Mouse (Mus musculus) brown adipose tissue, adult 24 weeks (tissue): ENCODE measurements around the gene Phf20. TPM values are rescaled to one million over a fixed set of nuclear protein-coding genes. Genes with fewer than 3 reads are reported as not detected.

ENCODE experiments used
- H3K27ac ChIP-seq: fragments of 200-500 bp; replicated peaks from 2 replicates; pipeline ENCODE4 v1.5.1; 2012; ENCODE audit warnings: low read depth, mild to moderate bottlenecking, low read length
- H3K4me1 ChIP-seq: fragments of 200-500 bp; 2 replicates; pipeline ENCODE4 v1.6.1; 2012; ENCODE audit warnings: low read length, mixed read lengths; ENCODE audit not compliant: control insufficient read depth, insufficient read depth, insufficient read length
- H3K4me3 ChIP-seq: fragments of 200-500 bp; 2 replicates; pipeline ENCODE4 v1.5.1; 2012; ENCODE audit warnings: low read depth, mild to moderate bottlenecking, low read length, moderate library complexity; ENCODE audit not compliant: insufficient read depth
- polyA plus RNA-seq: library from polyadenylated mRNA; stranded (reverse); fragments of >200 nt; gene quantifications from 2 replicates; pipeline ENCODE4 v1.2.4, GENCODE M21; 2012; ENCODE audit not compliant: missing spikeins, insufficient read depth, insufficient read length

The Phf20 gene
- polyA plus RNA-seq, 1 experiment, result 17.5 TPM

DNA sequence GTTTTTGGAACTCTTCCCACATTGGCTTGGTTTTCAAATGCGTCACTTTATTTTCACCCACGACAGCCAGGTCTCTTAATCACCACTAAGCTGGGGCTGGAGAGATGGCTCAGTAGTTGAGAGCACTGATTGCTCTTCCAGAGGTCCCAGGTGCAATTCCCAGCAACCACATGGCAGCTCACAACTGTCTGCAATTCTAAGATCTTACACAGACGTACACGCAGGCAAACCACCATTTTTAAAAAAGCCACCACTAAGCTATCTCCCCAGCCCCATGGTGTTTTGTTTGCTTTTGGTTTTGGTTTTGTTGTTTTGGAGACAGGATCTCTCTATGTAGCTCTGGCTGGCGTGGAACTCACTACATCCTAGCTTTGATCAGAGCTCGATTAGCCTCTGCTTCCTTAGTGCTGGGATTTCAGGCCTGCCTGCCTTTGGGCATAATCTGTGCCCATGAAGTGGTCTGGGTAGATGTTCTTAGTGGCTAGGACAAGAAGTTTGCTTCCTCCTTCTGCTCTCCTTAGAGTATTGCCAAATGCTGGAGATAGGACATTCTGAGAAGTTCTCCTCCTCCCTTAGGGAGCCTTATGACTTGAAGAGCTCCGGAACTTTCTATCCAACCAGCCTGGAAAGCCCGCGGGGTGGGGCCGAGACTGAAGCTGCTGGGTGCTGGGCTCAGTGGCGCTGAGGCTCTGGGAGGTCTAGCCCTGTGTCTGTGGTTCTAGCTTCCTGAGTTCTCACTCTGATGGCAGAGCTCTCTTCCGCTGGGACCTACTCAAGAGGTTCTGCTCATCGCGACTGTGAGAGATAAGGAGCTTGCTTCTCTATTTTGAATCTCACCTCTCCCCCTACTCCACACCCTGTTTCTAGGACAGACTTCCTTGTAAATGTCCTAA, 6.0 kb upstream of the Phf20 start:
- Histone ChIP-seq H3K4me1 (peaks cover 6% of the 10 kb centered on the region; the same call in 1 of the 2 replicates), H3K4me3 (no peak overlapping the region), H3K27ac (peak overlapping the region; percentile 69)

DNA sequence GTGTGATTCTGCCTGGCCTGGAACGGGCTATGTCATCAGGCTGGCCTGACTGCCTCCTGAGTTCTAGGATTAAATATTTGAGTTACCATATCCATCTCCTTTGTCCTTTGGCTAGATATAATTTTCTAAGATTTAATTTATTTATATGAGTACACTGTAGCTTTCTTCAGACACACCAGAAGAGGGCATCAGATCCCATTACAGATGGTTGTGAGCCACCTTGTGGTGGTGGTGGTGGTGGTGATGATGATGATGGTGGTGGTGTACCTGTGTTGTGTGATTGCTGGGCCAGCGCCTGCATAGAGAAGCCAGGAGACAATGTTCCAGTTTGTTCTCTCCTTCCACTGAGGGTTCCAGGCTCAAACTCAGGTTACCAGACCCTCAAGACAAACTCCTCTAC, 4.7 kb upstream of the Phf20 start:
- Histone ChIP-seq H3K27ac (no peak overlapping the region), H3K4me1 (peaks cover 9% of the 10 kb centered on the region; the same call in 1 of the 2 replicates), H3K4me3 (no peak overlapping the region)

DNA sequence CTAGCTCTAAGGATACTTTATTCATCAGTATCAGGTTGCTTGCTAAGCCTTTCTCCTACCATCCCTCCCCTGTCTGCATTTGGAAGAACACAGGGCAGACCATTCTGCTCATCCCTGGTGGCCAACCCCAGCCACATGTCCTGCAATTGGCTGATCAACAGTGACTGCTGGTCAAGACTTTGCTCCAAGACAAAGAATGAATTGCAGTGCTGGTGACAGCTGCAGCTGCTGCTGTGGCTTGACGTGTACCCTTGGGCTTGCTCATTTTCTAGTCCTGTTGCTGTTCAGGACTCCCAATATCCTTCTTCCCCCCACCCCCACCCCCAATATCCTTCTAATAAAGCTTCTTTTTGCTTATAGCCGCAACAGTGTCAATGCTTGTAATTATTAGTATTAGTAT, 4.2 kb upstream of the Phf20 start:
- Histone ChIP-seq H3K4me3 (no peak overlapping the region), H3K4me1 (peaks cover 9% of the 10 kb centered on the region; the same call in 1 of the 2 replicates), H3K27ac (no peak overlapping the region)

DNA sequence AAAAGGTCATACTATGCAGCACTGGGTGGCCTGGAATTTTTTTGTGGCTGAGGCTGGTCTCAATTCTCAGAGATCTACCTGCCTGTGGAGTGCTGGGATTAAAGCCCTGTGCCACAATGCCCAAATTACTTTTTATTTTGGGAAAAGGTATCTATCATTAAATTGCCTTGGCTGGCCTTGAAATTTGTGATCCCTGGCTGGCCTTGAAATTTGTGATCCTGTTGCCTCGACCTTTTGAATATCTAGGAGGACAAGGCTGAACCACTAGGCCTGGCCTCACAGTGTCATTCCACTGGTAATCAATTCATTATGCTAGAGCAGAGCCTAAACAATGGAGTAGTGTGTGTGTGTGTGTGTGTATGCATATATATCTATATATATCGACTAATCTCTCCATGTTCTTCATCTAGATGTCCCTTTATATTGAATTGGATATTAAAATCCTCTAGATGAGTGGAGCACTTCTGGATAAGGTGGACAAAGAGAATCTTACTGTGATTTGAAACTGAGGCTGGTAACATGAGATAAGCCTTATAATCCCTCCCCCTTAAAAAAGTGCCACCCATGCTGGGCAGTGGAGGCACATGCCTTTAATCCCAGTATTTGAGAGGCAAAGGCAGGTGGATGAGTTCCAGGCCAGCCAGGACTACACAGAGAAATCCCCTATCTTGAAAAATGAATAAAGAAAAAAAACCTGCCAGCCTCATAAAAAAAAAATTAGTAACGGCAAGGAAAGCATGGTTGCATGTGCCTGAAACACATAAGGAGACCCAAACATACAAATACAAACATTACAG, 3.0 kb upstream of the Phf20 start:
- Histone ChIP-seq H3K27ac (no peak overlapping the region), H3K4me1 (peaks cover 9% of the 10 kb centered on the region; the same call in 1 of the 2 replicates)

DNA sequence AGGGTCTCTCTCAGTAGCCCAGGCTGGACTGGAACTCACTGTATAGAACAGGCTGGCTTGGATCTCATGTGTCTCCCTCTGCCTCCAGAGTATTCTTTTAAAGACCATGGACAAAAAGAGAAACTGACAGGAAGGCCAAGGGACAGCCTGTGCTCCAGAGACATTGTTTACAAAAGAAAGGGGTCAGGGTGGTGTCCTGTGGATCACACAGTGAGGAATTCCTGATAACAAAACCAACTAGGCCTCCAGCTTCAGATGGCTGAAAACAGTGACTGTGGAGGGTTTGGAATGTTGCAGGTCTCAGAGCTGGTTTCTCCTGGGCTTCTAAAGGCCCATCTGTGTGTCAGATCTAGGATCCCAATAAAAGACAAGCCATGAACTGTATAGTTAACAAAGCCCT, 1.7 kb upstream of the Phf20 start:
- H3K4me1 ChIP-seq, result peaks cover 19% of the 10 kb centered on the region
- peak overlapping the region; percentile 47 for H3K27ac ChIP-seq
- H3K4me3 ChIP-seq, result no peak overlapping the region

More for the DNA sequence above, 3.0 kb upstream of the Phf20 start:
- no peak overlapping the region for H3K4me3 ChIP-seq

DNA sequence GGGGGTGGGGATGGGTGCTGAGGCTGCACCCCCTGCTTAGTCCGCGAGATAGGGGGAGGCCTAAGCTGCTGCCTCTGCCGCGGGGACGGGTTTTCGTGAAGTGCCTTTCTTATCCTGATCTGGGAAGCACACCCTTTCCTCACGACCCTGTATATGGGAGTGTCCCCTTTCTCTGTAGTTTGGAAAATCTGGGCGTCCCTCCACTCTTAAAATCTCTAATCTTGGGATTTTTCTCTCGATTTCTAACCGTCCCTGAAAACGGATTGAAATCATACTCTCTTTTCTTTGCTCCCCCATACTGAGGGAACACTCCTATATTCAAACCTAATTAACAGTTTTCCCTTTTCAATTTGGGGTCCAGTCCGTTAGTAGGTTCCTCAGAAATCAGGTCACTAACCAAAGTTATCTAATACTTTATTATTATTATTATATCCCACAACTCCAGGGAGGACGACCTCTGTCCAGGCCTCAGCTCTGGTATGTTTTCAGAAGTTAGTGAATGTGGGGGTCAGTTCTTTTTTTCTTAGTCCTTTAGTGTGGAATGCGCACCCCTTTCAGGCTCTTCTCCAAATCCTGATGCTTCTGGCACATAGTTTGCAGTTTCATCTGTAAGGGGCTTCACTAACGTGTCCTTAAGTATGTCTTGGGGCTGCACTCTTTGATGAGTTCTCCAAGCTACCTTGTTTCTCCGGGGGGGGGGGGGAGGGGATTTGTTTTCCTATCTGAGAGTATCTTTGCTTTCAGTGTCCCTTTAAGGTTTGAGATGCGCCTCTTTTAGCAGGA, 1.1 kb downstream of the Phf20 start:
- peak overlapping the region; percentile 58 for H3K27ac ChIP-seq
- peaks cover 21% of the 10 kb centered on the region for H3K4me1 ChIP-seq
- peak overlapping the region; percentile 79 for H3K4me3 ChIP-seq

DNA sequence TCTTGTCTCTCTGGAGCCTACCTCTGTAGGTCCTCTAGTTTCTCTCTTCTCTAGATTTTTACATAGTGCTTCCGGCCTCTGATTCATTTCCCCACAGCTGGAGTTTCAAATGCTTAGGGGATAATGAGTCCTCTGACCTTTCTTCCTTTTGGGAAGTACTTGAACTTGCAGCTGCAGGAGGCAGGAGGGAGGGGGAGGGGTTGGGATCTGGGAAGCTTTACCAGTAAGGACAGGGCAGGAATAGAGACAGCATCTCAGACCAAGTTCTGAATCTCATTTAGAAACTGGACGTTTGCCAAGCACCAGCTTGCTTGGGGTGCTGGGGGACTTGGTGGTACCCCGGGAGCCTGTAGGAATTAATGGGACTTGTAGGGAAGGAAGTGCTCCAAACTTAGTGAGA, 3.7 kb downstream of the Phf20 start:
- peaks cover 28% of the 10 kb centered on the region for H3K4me1 ChIP-seq
- H3K4me3 ChIP-seq, result no peak overlapping the region
- H3K27ac ChIP-seq, result peak overlapping the region; percentile 82

DNA sequence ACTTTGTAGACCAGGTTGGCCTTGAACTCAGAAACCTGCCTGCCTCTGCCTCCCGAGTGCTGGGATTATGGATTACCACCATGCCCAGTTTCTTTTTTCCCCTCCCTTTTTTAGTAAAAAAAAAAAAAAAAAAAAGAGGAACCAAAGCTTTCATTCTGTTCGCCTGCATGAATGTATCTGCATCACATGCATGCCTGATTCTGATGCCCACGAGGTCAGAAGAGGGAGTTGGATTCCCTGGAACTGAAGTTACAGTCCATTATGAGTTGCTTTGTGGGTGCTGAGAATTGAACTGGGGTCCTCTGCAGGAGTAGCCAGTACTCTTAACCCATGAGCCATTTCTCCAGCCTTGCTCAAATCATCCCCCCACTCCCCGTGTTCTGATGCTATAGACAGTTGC, 5.2 kb downstream of the Phf20 start:
- Histone ChIP-seq H3K27ac (peak overlapping the region; percentile 27; the same call in 1 of the 2 replicates), H3K4me3 (no peak overlapping the region), H3K4me1 (peaks cover 25% of the 10 kb centered on the region)

DNA sequence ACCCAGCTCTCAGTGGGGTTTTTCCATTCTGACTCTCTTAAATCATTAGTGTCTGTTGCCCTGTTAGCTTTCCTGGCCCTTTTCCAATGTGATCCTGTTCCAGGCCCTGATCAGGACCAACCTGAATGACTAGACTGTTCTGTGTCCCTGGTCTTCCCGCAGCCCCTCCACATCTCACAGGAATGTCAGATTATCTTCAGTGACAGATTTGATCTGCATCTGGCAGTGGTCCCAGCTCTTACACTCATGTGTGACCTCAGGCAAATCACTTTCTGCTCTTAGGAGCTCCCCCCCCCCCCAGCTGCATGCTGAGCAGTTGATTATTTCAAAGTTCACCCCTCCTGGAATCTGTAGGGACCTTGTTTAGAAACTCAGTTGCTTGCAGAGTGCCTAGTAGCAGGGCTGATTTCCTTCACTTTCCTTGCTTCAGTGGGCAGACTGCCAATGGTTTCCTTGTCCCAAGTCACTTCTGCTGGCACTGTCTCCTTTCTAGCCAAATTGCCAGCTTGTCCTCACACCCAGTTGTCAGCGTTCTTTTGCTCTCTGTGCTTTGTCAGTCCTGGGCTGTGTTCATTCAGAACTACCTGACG, 6.7 kb downstream of the Phf20 start:
- H3K4me1 ChIP-seq, result peaks cover 25% of the 10 kb centered on the region
- H3K27ac ChIP-seq, result peak overlapping the region; percentile 77
- no peak overlapping the region for H3K4me3 ChIP-seq

DNA sequence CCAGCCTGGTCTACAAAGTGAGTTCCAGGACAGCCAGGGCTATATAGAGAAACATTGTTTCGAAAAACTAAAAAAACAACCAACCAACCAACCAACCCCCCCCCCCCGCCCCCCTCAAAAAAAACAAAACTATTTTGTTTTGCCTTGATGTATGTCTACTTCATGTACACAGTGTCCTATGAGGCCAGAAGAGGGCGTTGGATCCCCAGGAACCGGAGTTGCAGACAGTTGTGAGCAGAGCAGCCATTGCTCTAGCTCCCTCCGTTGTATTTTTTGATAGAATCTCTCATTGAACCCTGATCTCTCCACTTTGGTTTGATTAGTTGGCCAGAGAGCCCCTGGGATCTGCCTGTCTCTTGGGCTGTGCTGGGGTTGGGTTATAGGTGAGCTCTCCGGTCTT, 7.7 kb downstream of the Phf20 start:
- H3K27ac ChIP-seq, result 0 out of 2 replicates have a peak overlapping the region, but pooled peaks have one; percentile 5
- H3K4me1 ChIP-seq, result peaks cover 20% of the 10 kb centered on the region
- no peak overlapping the region for H3K4me3 ChIP-seq

DNA sequence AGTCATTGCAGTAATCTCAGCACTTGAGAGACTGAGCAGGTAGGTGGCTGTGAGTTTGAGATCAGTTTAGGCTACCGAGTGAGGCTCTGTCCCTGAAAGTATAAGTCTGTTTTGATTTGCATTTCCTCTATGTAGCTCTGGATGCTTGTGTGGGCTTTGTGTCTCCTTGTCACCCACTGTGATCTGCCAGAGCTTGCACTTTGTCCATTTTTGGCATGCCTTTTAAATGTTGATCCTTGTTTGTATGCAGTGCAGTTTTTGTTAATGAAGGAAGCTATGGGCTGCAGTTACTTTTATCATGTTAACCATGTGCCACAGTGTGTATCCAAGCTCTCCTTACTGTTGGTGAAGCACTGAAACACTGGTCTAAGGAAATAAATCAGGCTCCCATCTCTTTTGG, 21.5 kb downstream of the Phf20 start:
- Histone ChIP-seq H3K4me3 (no peak overlapping the region), H3K4me1 (no peaks in the 10 kb centered on the region), H3K27ac (no peak overlapping the region)

DNA sequence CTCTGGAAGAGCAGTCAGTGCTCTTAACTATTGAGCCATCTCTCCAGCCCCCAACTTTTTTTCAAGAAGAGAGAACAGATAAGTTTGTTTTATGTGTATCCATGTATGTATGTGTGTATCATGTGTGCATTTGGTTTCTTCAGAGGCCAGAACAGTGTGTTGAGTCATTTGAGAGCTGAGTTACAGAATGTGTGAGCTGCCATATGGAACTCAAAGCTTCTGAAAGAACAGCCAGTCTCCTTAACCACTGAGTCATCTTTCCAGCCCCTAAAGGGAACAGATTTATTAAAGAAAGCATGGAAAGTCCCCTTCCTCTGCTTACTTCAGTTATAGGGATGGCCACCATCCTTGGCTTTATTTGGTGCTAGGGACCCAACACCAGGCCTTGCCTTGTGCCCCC, 25.8 kb downstream of the Phf20 start:
- no peaks in the 10 kb centered on the region for H3K4me1 ChIP-seq
- H3K4me3 ChIP-seq, result no peak overlapping the region

DNA sequence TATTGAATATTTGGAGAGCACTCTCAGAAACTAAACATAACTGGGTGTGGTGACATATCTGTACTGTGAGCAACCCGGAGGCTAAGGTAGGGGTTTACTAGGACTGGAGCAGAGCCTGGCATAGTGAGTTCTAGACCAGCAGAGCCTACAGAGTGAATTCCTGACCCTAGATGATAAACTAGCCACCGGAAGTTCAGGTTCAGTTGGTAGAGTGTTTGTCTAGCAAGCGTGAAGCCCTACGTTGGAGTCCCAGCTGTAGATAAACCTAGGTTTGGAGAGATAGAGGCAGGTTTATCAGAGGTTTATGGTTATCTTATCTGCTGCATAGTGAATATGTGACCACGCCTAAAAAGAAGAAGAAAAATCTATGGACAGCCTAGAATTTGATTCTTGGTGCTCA, 27.8 kb downstream of the Phf20 start:
- Histone ChIP-seq H3K4me1 (no peaks in the 10 kb centered on the region), H3K27ac (no peak overlapping the region), H3K4me3 (no peak overlapping the region)

More for the DNA sequence above, 25.8 kb downstream of the Phf20 start:
- no peak overlapping the region for H3K27ac ChIP-seq

DNA sequence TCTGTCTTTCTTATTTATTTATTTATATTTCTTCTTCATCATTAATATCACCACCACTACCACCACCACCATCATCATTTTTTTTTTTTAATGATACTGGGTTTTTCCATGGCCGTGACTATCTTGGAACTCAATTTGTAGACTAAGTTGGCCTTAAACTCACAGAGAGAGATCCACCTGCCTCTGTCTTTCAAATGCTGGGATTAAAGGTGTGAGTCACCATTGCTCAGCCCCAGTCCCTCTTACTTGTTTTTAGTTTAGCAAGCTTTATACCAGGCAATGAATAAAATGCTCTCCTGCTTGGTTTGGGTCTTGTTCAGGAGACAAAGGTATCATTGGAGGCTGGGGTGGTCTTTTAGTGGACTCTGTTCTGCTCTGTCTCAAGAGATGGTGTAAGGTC, 31.4 kb downstream of the Phf20 start:
- Histone ChIP-seq H3K4me3 (no peak overlapping the region), H3K27ac (no peak overlapping the region), H3K4me1 (no peaks in the 10 kb centered on the region)
